Mouse (Mus musculus) limb, embryonic 15.5 days (tissue): ENCODE data around the gene Cyp4x1. TPM values are rescaled to one million over a fixed set of nuclear protein-coding genes. Genes with fewer than 3 reads are reported as not detected.

Source experiments
- ATAC-seq: fragments of 200-750 bp; cut with Nextera tagmentation; 2 replicates; pipeline ENCODE4 v1.8.0; 2017; ENCODE audit warnings: low read depth, moderate TSS enrichment; ENCODE audit not compliant: insufficient number of reproducible peaks, low FRiP score, low TSS enrichment
- H3K27ac ChIP-seq: fragments of 300-500 bp; sonication (generic); 2 replicates; pipeline ENCODE4 v1.5.1; 2015; ENCODE audit warnings: moderate library complexity, mild to moderate bottlenecking, inconsistent platforms
- H3K27me3 ChIP-seq: fragments of 300-500 bp; sonication (generic); 2 replicates; pipeline ENCODE4 v1.6.1; 2015; ENCODE audit warnings: inconsistent platforms
- H3K36me3 ChIP-seq: fragments of 300-500 bp; sonication (generic); 2 replicates; pipeline ENCODE4 v1.6.1; 2015; ENCODE audit warnings: inconsistent platforms
- H3K4me1 ChIP-seq: fragments of 300-500 bp; sonication (generic); 2 replicates; pipeline ENCODE4 v1.6.1; 2015; ENCODE audit warnings: inconsistent platforms
- H3K4me2 ChIP-seq: fragments of 300-500 bp; sonication (generic); 2 replicates; pipeline ENCODE4 v1.6.1; 2015; ENCODE audit warnings: mild to moderate bottlenecking, inconsistent platforms
- H3K4me3 ChIP-seq: fragments of 300-500 bp; sonication (generic); 2 replicates; pipeline ENCODE4 v1.5.1; 2015; ENCODE audit warnings: mild to moderate bottlenecking, inconsistent platforms
- H3K9ac ChIP-seq: fragments of 300-500 bp; sonication (generic); 2 replicates; pipeline ENCODE4 v1.6.1; 2015; ENCODE audit warnings: inconsistent platforms
- H3K9me3 ChIP-seq: fragments of 300-500 bp; sonication (generic); 2 replicates; pipeline ENCODE4 v1.6.1; 2016; ENCODE audit warnings: inconsistent platforms
- WGBS: fragments of 180-500 bp; shearing (Covaris S2); methylation state at CpG from one replicate; pipeline ENCODE4 v1.1.7; 2015; 5-methylcytosine and 5-hydroxymethylcytosine counted together
- polyA plus RNA-seq: library from polyadenylated mRNA; unstranded; fragments of >200 nt; fragmentation: Nextera tagmentation; extraction: Ambion mirVana; gene quantifications from 2 replicates; pipeline ENCODE4 v1.2.1, GENCODE M21; 2015

Cyp4x1 gene
- polyA plus RNA-seq, 1 experiment from 2014 or later = not detected

GRCm38 (mm10) chr4:115113266-115113665, 20.8 kb downstream of the Cyp4x1 start:
- ATAC-seq = no peak
- 29% methylated on average over 5 of the region's 5 CpGs for WGBS
- Histone ChIP-seq H3K9me3 (no peaks in the 10 kb centered on the region), H3K4me3 (no peak overlapping the region), H3K9ac (no peak overlapping the region), H3K4me1 (no peaks in the 10 kb centered on the region), H3K4me2 (no peak overlapping the region), H3K36me3 (no peaks in the 10 kb centered on the region), H3K27me3 (no peaks in the 10 kb centered on the region; the same call in 1 of the 2 replicates), H3K27ac (no peak overlapping the region)

- Histone ChIP-seq H3K4me2 (no peak overlapping the region), H3K4me3 (no peak overlapping the region), H3K4me1 (no peaks in the 10 kb centered on the region), H3K36me3 (no peaks in the 10 kb centered on the region), H3K27me3 (no peaks in the 10 kb centered on the region; the same call in 1 of the 2 replicates), H3K27ac (no peak overlapping the region), H3K9ac (no peak overlapping the region), H3K9me3 (no peaks in the 10 kb centered on the region)
- 70% methylated on average over 2 of the region's 2 CpGs for WGBS
- no peak for ATAC-seq
These were observed 22.9 kb downstream of the Cyp4x1 start for GRCm38 (mm10) chr4:115111167-115111566.

- Histone ChIP-seq H3K9ac (no peak overlapping the region), H3K9me3 (no peaks in the 10 kb centered on the region), H3K4me2 (no peak overlapping the region), H3K27me3 (peaks cover 4% of the 10 kb centered on the region), H3K4me3 (no peak overlapping the region), H3K36me3 (no peaks in the 10 kb centered on the region), H3K4me1 (no peaks in the 10 kb centered on the region), H3K27ac (no peak overlapping the region)
- ATAC-seq = no peak
- 48% methylated on average over 4 of the region's 4 CpGs for WGBS
These were observed 30.6 kb downstream of the Cyp4x1 start for GRCm38 (mm10) chr4:115103510-115103909.

- H3K27me3 ChIP-seq = peaks cover 21% of the 10 kb centered on the region
- H3K9ac ChIP-seq = no peak overlapping the region
- no peaks in the 10 kb centered on the region for H3K36me3 ChIP-seq
- H3K9me3 ChIP-seq = no peaks in the 10 kb centered on the region
- H3K4me2 ChIP-seq = 0 out of 2 replicates have a peak overlapping the region, but pooled peaks have one; percentile 32
- no peak overlapping the region for H3K4me3 ChIP-seq
- H3K27ac ChIP-seq = no peak overlapping the region
- peaks cover 5% of the 10 kb centered on the region; the same call in 1 of the 2 replicates for H3K4me1 ChIP-seq
- 23% methylated on average over 6 of the region's 6 CpGs for WGBS
- ATAC-seq = no peak
These were observed 32.4 kb downstream of the Cyp4x1 start for GRCm38 (mm10) chr4:115101682-115102081.

GRCm38 (mm10) chr4:115097146-115097496, 37.0 kb downstream of the Cyp4x1 start:
- under 1% methylated on average over 6 of the region's 6 CpGs for WGBS
- Histone ChIP-seq H3K4me1 (peaks cover 17% of the 10 kb centered on the region), H3K27ac (no peak overlapping the region), H3K4me2 (peak overlapping the region; percentile 33), H3K9ac (no peak overlapping the region), H3K9me3 (no peaks in the 10 kb centered on the region), H3K27me3 (peaks cover 61% of the 10 kb centered on the region), H3K4me3 (peak overlapping the region; percentile 8), H3K36me3 (no peaks in the 10 kb centered on the region)
- ATAC-seq = no peak

- no peak for ATAC-seq
- WGBS = 14% methylated on average over 11 of the region's 11 CpGs
These were observed 37.5 kb downstream of the Cyp4x1 start for GRCm38 (mm10) chr4:115096435-115097145.

GRCm38 (mm10) chr4:115095671-115096434, 38.2 kb downstream of the Cyp4x1 start:
- Histone ChIP-seq H3K9ac (peak overlapping the region; percentile 26; the same call in 1 of the 2 replicates), H3K27me3 (peaks cover 61% of the 10 kb centered on the region)

More at GRCm38 (mm10) chr4:115096435-115097145, 37.5 kb downstream of the Cyp4x1 start:
- peak overlapping the region; percentile 34 for H3K4me3 ChIP-seq
- no peak overlapping the region for H3K9ac ChIP-seq
- peaks cover 61% of the 10 kb centered on the region for H3K27me3 ChIP-seq
- peak overlapping the region; percentile 72 for H3K4me2 ChIP-seq
- no peaks in the 10 kb centered on the region for H3K36me3 ChIP-seq
- no peaks in the 10 kb centered on the region for H3K9me3 ChIP-seq
- no peak overlapping the region for H3K27ac ChIP-seq
- H3K4me1 ChIP-seq = peaks cover 17% of the 10 kb centered on the region

GRCm38 (mm10) chr4:115094056-115094455, 40.0 kb downstream of the Cyp4x1 start:
- Histone ChIP-seq H3K4me1 (peaks cover 18% of the 10 kb centered on the region), H3K36me3 (no peaks in the 10 kb centered on the region), H3K4me2 (no peak overlapping the region), H3K27ac (no peak overlapping the region), H3K9me3 (no peaks in the 10 kb centered on the region), H3K4me3 (no peak overlapping the region), H3K9ac (no peak overlapping the region), H3K27me3 (peaks cover 62% of the 10 kb centered on the region)
- 79% methylated on average over 2 of the region's 2 CpGs for WGBS
- no peak for ATAC-seq

More at GRCm38 (mm10) chr4:115095671-115096434, 38.2 kb downstream of the Cyp4x1 start:
- Histone ChIP-seq H3K4me3 (peak overlapping the region; percentile 34), H3K36me3 (no peaks in the 10 kb centered on the region), H3K4me1 (peaks cover 17% of the 10 kb centered on the region), H3K4me2 (peak overlapping the region; percentile 72), H3K27ac (no peak overlapping the region; the same call in 1 of the 2 replicates), H3K9me3 (no peaks in the 10 kb centered on the region)
- under 1% methylated on average over 28 of the region's 31 CpGs for WGBS
- ATAC-seq = peak; percentile 24; the same call in 1 of the 2 replicates

- no peak for ATAC-seq
- H3K4me1 ChIP-seq = peaks cover 24% of the 10 kb centered on the region
- no peaks in the 10 kb centered on the region for H3K9me3 ChIP-seq
- H3K4me2 ChIP-seq = no peak overlapping the region
- no peak overlapping the region for H3K9ac ChIP-seq
- H3K27ac ChIP-seq = no peak overlapping the region
- 83% methylated on average over 4 of the region's 4 CpGs for WGBS
- H3K36me3 ChIP-seq = no peaks in the 10 kb centered on the region
- H3K4me3 ChIP-seq = no peak overlapping the region
- peaks cover 66% of the 10 kb centered on the region for H3K27me3 ChIP-seq
These were observed 40.7 kb downstream of the Cyp4x1 start for GRCm38 (mm10) chr4:115093331-115093864.

GRCm38 (mm10) chr4:115091806-115092205, 42.3 kb downstream of the Cyp4x1 start:
- Histone ChIP-seq H3K9me3 (no peaks in the 10 kb centered on the region), H3K4me3 (no peak overlapping the region), H3K4me1 (peaks cover 20% of the 10 kb centered on the region), H3K27ac (no peak overlapping the region), H3K27me3 (peaks cover 68% of the 10 kb centered on the region), H3K36me3 (no peaks in the 10 kb centered on the region), H3K9ac (no peak overlapping the region), H3K4me2 (no peak overlapping the region)
- ATAC-seq = no peak
- 66% methylated on average over 3 of the region's 3 CpGs for WGBS

GRCm38 (mm10) chr4:115090592-115090991, 43.5 kb downstream of the Cyp4x1 start:
- no peak overlapping the region for H3K4me3 ChIP-seq
- no peaks in the 10 kb centered on the region for H3K9me3 ChIP-seq
- peaks cover 61% of the 10 kb centered on the region for H3K27me3 ChIP-seq
- no peak overlapping the region for H3K4me2 ChIP-seq
- WGBS = 50% methylated on average over 2 of the region's 2 CpGs
- H3K4me1 ChIP-seq = peaks cover 8% of the 10 kb centered on the region
- ATAC-seq = no peak
- no peak overlapping the region for H3K9ac ChIP-seq
- H3K36me3 ChIP-seq = no peaks in the 10 kb centered on the region
- no peak overlapping the region for H3K27ac ChIP-seq
